Mouse (Mus musculus): Measurements from ENCODE around the gene Mms22l.
"Not testable (repeated sequence)": the region's sequence is repeated elsewhere in the genome, so short reads cannot be mapped to it uniquely, and the experiment has no call there.

Gene Mms22l

DNA sequence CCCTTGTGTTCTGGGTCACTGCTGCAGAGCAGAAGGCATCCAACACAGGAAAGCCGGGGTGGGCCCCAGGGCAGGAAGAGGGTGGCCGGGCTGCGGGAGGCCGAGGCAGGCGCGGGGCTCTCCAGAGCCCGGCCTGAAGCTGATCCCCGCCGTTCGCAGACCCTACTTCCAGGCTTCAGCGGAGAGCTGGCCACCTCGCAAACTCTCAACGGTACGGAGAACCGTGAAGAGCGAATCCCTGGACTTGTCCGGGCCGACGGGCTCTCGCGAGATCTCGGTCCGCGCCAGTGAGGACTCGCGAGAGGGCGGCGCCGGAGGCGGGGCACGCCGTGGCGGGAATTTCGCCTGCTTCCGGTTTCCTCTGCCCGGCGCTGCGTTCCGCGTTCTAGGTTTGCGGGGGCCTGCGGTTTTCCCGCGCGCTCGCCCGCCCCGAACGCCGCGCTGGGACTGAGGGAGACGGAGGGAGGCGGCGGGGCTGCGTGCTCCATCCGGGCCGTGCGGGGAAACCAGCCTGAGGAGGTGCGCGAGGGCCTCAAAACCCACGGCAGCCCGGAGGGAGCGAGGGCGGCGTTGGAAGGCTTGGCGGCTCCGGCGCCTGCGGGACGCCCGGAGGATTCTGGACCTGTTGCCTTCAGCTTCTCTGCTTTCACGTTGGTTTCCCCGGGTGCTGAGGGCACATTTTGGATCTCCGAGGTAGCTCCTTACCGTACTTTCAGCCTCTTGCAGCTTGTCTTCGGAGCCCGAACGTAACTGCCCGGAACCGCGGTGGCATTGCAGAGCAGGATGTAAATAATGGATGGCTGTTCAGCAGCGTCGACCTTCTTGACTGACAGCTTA, at the start of gene Mms22l:
Gene Mms22l, plus strand, starts transcription at position 336 of the 837 bp plus-strand sequence.
- DNase-seq (ENCODE audit: low read depth, low spot score): peak; percentile 89

GRCm38 (mm10) chr4:24484046-24484445, 12.2 kb upstream of the Mms22l start:
- not testable (repeated sequence) for DNase-seq (ENCODE audit: low read depth, low spot score)

- DNase-seq (ENCODE audit: low read depth, low spot score): no peak
Observed at GRCm38 (mm10) chr4:24496953-24497319, 685 bp downstream of the Mms22l start.

- no peak for DNase-seq (ENCODE audit: low read depth, low spot score)
Observed at GRCm38 (mm10) chr4:24509195-24509594, 12.9 kb downstream of the Mms22l start.

GRCm38 (mm10) chr4:24536989-24537388, 40.7 kb downstream of the Mms22l start:
- no peak for DNase-seq (ENCODE audit: low read depth, low spot score)

DNA sequence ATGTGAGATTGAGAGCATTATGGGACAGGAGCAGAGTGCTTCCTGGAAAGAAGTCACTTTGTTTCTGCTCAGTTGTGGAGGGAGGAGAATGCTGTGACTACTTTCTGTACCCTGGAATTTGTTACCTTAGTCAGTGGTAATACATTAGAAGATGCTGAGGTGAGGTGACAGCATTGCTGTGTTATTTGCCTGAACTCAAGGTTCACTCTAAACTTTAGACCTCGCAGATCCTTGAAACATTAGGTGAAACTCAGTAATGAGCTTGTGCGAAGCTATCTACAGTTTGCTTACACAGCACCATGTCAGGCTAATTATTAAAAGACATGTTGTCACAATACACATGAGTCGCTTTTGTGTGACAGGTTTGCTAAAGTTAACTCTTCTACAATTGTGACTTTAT, 47.2 kb downstream of the Mms22l start:
- no peak for DNase-seq (ENCODE audit: low read depth, low spot score)

DNA sequence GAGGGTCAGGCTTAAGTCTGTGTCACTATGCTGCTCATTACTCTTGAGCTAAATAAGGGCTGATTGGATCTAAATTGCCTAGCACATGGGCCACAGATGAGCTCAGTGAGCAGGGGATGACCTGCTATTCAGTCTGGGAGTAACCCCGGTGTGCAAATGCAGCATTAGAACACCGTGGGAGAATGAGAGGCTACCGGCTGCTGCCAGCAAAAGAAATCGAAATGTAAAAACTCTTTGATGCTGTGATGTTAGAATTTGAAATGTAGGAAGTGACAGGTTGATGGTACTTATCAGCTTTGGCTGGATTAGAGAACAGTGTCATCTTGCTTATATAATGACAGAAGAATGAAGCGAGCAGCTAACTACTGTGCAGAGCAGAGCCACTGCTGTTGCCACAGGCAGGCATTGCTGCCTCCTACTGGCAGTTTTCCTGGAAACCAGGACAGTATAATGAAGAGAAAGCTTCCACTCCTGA, 48.5 kb downstream of the Mms22l start:
- peak; percentile 0 for DNase-seq (ENCODE audit: low read depth, low spot score)

DNA sequence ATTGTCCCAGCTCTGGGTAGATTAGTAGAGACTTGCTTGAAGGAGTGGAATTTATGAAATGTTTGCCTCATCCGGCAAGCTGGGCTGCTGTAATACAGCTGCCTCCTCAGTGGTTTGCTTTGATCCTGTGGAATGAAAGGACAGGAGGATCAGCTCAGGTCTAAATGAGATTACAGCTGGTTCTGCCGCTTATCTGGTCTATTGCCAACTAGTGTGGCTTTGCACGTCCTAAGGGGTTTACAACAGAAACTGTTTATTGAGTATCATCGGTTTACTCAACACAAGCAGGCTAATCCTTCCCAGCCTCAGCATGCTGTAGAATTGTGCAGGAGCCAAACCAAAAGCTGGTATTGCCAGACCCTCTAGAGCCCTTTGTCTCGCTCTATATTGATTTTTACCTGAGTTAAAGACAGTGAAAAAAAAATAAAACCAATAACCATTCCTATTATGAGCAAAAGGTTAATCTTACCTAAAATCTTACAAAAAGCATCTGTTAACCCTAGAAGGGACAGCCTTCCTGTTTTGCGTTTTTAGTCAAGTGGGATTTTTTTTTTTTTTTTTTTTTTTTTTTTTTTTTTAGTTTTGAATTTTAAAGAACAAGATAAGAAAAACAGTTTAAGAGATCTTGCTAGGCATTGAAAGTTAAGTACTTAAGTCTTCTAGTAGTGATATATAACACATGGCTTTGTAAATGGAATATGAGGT, 60.0 kb downstream of the Mms22l start:
- DNase-seq (ENCODE audit: low read depth, low spot score): no peak

DNA sequence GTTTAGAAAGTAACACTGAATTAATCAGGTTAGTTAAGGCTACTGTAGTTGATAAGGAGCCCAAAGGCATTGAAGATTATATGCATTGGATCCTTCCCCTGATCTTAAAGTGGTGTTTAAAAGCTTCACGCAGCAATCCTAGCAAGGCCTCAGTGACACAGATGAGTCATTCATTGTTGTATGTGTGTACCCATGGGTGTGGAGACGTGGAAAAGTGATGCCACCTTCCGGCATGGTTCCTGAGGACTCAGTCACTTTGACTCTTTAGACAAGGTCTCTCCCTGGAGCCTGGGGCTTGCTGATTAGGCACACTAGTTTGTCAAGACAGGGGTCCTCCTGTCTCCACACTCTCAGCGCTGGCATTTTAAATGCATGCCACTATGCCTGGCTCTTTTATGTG, 60.9 kb downstream of the Mms22l start:
- DNase-seq (ENCODE audit: low read depth, low spot score): no peak

- no peak for DNase-seq (ENCODE audit: low read depth, low spot score)
Observed at GRCm38 (mm10) chr4:24568026-24568425, 71.8 kb downstream of the Mms22l start.

DNA sequence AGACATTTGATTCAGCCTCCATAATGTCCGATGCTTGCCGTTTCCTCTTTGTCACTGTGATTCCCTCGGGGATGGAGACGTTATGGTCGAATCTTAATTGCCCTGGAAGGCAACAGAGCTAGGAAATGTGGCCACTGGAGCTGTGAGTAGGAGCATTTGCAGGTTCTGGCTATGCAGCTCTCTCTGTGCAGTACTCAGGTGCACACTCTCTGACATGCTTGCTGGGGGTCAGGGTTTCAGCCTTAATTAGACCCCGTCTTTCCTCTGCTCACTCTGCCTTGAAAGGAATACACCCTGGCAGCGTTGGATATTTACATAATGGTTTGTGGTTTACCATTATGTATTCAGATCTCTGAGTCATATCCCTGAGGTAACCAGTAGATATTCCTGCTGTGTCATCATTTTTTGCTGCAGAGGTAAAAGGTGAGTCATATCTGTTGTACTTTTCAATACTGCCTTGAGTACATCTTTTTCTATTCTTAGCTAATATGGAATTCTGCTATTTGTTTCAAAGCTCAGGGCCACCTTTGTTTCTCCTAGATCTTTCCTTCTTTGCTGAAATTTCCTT, 72.8 kb downstream of the Mms22l start:
- DNase-seq (ENCODE audit: low read depth, low spot score): no peak

GRCm38 (mm10) chr4:24574276-24574675, 78.0 kb downstream of the Mms22l start:
- DNase-seq (ENCODE audit: low read depth, low spot score): peak; percentile 7

DNA sequence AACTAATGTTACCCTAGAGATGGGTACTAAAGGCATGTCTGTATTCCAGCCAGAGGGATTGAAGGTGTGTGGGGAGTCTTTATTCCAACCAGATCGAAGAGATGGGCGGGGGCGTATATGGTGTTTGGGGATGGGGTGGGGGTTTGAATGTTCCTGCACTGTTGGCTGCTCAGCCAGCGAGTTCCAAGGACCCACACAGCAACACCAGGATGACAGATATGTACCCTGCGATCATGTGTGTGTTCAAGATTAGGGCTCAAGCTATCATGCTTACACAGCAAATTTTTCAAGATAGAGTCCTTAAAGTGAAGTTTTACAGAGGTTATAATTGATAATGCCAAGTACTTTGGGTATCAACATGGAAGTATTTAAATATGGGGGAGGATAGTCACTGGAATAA, 81.3 kb downstream of the Mms22l start:
- DNase-seq (ENCODE audit: low read depth, low spot score): no peak

GRCm38 (mm10) chr4:24582295-24582694, 86.0 kb downstream of the Mms22l start:
- no peak for DNase-seq (ENCODE audit: low read depth, low spot score)

DNA sequence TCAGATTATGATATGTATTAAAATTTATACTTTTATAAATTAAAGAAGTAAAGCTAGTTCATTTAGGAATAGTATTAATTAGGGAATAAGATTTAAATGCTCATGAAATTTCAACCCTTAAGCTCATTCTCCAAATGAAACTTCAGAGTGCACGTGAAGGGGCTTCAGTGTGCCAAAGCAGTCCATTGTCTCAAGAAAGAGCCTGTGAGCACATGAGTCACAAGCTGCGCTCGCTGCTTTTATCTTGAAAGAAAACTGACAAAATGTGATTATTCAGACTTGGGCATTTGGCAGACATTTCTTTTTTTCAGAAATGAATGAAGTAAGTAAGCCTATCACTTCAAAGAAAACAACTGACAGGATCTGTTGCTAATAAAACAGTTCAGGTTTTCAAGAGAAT, 87.7 kb downstream of the Mms22l start:
- DNase-seq (ENCODE audit: low read depth, low spot score): no peak

DNA sequence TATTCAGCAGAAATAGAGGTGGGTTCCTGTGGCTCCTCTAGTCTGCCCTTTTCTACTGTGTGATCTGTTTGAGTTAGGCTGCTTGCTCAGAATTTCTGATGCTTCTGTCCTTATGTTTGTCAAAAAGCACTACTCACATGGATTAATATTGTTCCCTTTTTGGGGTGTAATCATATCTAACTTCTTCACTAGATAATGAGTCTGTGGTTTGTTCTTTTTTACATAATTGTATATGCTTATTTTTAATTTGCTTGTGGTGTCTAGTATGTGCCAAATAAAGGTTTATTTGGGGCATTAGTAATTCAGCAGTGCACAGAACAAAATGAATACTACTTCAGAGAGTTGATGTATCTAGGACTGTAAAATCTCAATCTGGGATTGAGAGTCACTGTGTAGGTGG, 98.6 kb downstream of the Mms22l start:
- DNase-seq (ENCODE audit: low read depth, low spot score): no peak

DNA sequence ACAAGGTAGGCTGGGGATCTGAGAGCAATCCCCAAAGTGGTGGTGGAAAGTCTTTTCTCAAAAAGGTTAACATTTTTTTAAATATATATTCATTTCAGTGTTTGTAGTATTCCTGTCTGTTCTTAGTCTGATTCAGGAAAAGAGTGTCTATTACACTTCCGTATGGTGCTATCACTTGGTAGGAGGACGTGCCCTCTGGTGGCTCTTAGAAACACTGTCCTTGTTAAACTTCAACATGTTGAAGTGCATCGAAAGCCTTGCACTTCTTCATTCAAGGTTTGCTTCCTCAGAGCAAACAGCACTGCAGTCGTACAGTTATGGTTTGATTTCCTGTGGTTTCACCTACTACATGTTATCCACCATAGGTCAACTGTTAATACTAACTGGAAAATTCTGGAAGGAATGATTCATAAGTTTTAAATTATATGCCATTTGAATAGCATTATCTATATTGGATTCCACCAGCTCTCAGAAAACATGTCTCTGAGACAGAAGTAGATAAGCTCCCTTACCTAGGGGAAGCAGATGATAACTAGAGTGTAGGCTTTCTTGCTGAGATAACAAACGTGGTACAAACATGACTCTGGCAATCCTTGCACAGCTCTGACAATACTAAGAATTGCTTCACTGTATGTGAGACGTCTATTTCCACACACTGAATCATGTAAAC, 100.8 kb downstream of the Mms22l start:
- DNase-seq (ENCODE audit: low read depth, low spot score): no peak

DNA sequence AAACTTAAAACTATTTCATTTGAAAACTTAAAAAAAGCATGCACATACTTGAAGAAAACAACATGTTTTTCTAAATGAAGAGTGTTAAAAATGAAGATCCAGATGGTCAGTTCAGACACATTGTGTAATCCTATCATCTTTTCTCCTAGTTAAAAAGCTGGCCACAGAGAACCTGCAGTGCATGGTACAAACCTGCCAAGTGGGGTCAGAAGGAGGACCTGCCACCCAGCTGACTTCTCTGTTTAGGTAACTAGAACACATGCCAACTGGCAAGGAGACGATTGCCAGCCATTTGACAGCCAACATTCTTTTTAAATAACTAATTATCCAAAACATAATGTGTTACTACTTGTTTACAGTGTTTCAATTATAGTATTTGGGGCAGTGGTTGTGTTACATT, 102.4 kb downstream of the Mms22l start:
- DNase-seq (ENCODE audit: low read depth, low spot score): no peak

DNA sequence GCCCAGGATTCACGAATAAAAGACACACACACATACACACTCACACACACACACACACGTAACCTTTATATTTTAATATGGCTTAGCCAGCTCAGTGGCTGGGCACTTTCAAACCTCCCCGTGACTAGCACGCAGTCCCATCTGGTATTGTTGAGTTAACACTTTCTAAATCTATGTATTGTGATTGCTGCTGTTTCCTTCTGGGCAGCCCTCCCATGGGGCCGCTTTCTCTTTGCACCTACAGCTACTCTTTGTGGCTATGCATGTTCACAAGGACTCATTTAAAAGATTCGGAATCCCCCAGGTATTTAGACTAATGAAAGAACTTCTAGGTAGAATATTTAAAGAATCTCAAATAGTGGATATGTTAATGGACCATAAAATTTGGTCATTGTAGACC, 105.5 kb downstream of the Mms22l start:
- no peak for DNase-seq (ENCODE audit: low read depth, low spot score)

- DNase-seq (ENCODE audit: low read depth, low spot score): no peak
Observed at GRCm38 (mm10) chr4:24609085-24609484, 112.8 kb downstream of the Mms22l start.

GRCm38 (mm10) chr4:24609564-24609963, 113.3 kb downstream of the Mms22l start:
- no peak for DNase-seq (ENCODE audit: low read depth, low spot score)

DNA sequence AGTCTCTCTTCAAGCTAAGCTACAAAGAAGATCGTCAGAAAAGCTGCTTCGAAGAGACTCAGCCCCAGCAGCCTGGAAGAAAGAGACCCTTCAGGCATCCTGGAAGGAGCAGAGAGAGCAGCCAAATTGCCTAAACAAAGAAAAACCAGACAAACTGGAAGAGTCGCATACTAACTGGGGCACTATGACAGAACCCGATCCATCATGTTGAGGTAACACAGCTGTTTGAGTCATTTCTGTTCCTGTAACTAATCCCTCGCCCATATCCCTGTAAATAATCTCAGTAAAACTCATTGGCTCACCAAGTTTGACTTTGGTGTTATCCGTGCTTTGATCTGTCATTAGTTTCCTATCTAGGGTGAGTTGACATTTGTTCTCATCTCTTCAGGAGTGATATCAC, 123.8 kb downstream of the Mms22l start:
- no peak for DNase-seq (ENCODE audit: low read depth, low spot score)

Data from skeletal muscle tissue, adult 2 months (tissue).